Mouse (Mus musculus) hindbrain, embryonic 16.5 days (tissue): ENCODE measurements around the gene Trem2. TPM values are rescaled to one million over a fixed set of nuclear protein-coding genes. Genes with fewer than 3 reads are reported as not detected.
"Not testable (repeated sequence)": the region's sequence is repeated elsewhere in the genome, so short reads cannot be mapped to it uniquely, and the experiment has no call there.

ENCODE experiments used
- ATAC-seq: fragments of 200-750 bp; cut with Nextera tagmentation; 2 replicates; pipeline ENCODE4 v1.8.0; 2017; ENCODE audit warnings: moderate TSS enrichment, moderate library complexity
- H3K27ac ChIP-seq: fragments of 300-500 bp; sonication (generic); 2 replicates; pipeline ENCODE4 v1.5.1; 2014; ENCODE audit warnings: low read depth, mild to moderate bottlenecking, control low read depth, low read length, moderate library complexity
- H3K27me3 ChIP-seq: fragments of 300-500 bp; sonication (generic); replicated peaks from 2 replicates; pipeline ENCODE4 v1.6.1; 2014; ENCODE audit warnings: low read length; ENCODE audit not compliant: control insufficient read depth, insufficient read depth
- H3K36me3 ChIP-seq: fragments of 300-500 bp; sonication (generic); 2 replicates; pipeline ENCODE4 v1.6.1; 2014; ENCODE audit warnings: mild to moderate bottlenecking, low read length, moderate library complexity, mixed read lengths; ENCODE audit not compliant: control insufficient read depth, insufficient read depth
- H3K4me1 ChIP-seq: fragments of 300-500 bp; sonication (generic); 2 replicates; pipeline ENCODE4 v1.6.1; 2014; ENCODE audit warnings: low read depth, low read length; ENCODE audit not compliant: control insufficient read depth, insufficient read depth
- H3K4me2 ChIP-seq: fragments of 300-500 bp; sonication (generic); 2 replicates; pipeline ENCODE4 v1.6.1; 2014; ENCODE audit warnings: mild to moderate bottlenecking, low read length, control low read depth, moderate library complexity
- H3K4me3 ChIP-seq: fragments of 300-500 bp; sonication (generic); 2 replicates; pipeline ENCODE4 v1.5.1; 2014; ENCODE audit warnings: mild to moderate bottlenecking, low read length, control low read depth, moderate library complexity
- H3K9ac ChIP-seq: fragments of 300-500 bp; sonication (generic); 2 replicates; pipeline ENCODE4 v1.6.1; 2014; ENCODE audit warnings: low read depth, mild to moderate bottlenecking, control low read depth, low read length, moderate library complexity
- H3K9me3 ChIP-seq: fragments of 300-500 bp; sonication (generic); 2 replicates; pipeline ENCODE4 v1.6.1; 2014; ENCODE audit warnings: mild to moderate bottlenecking, low read length, moderate library complexity; ENCODE audit not compliant: control insufficient read depth
- WGBS: fragments of 180-500 bp; shearing (Covaris S2); extraction: QIAGEN DNeasy Blood & Tissue Kit; methylation state at CpG from one replicate; pipeline ENCODE4 v1.1.7; 2014; 5-methylcytosine and 5-hydroxymethylcytosine counted together
- polyA plus RNA-seq: library from polyadenylated mRNA; unstranded; fragments of >200 nt; fragmentation: Nextera tagmentation; extraction: Ambion mirVana; gene quantifications from 2 replicates; pipeline ENCODE4 v1.2.1, GENCODE M21; 2015

Gene Trem2
- 4.5 and 6.7 TPM in 2 replicates for polyA plus RNA-seq

DNA sequence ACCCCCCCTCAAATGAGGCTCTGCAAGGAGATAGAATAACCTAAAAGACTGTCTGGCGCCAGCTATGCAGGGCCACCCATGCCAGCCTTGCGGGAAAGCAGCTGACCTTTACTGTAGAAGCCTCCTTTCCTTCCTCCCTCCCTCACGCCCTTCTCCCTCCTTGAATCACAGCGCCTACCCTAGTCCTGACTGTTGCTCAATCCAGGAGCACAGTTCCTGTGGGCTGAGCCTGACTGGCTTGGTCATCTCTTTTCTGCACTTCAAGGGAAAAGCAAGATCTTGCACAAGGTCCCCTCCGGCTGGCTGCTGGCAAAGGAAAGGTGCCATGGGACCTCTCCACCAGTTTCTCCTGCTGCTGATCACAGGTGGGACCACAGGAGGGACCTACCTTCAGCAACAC lies at the start of gene Trem2:
Gene Trem2 (plus strand): TSS at position 171 of the 400 bp plus-strand sequence.
- Histone ChIP-seq H3K36me3 (no peaks in the 10 kb centered on the region), H3K9me3 (no peaks in the 10 kb centered on the region), H3K9ac (no peak within 1 kb of the TSS), H3K4me3 (no peak within 1 kb of the TSS), H3K27ac (no peak within 1 kb of the TSS), H3K4me1 (no peaks in the 10 kb centered on the region), H3K27me3 (no peaks in the 10 kb centered on the region), H3K4me2 (no peak within 1 kb of the TSS)
- 79% methylated on average over 5 of the region's 5 CpGs for whole genome bisulfite sequencing
- no peak for ATAC-seq

DNA sequence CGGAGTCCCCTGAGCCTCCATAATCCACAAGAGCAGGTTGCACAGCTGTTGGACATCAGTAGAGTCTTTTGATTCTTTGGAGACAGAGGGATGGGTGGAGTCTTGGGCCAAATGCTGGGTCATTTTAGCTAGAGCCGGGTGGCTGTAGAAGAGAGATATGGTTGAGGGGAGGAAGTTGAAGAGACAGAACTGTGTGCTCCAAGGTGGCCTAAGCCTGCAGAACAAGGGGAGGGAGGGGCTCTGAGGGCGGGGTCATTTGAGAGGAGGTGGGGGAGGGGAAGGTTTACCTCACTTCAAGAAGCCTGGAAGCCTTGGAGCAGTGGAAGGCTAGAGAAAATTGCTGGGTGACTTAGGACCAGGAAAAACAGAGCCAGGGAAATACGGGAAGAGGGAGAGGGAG lies 47.0 kb upstream of the Trem2 start, which contains the start of gene Treml2:
Gene Treml2 (plus strand): TSS at position 296 of the 400 bp plus-strand sequence.
- Histone ChIP-seq H3K36me3 (no peaks in the 10 kb centered on the region), H3K9ac (no peak within 1 kb of the TSS), H3K4me1 (no peaks in the 10 kb centered on the region), H3K27ac (no peak within 1 kb of the TSS), H3K4me2 (no peak within 1 kb of the TSS), H3K27me3 (no peaks in the 10 kb centered on the region), H3K4me3 (no peak within 1 kb of the TSS), H3K9me3 (no peaks in the 10 kb centered on the region)
- no peak for ATAC-seq
- WGBS = 33% methylated on average over 4 of the region's 4 CpGs

DNA sequence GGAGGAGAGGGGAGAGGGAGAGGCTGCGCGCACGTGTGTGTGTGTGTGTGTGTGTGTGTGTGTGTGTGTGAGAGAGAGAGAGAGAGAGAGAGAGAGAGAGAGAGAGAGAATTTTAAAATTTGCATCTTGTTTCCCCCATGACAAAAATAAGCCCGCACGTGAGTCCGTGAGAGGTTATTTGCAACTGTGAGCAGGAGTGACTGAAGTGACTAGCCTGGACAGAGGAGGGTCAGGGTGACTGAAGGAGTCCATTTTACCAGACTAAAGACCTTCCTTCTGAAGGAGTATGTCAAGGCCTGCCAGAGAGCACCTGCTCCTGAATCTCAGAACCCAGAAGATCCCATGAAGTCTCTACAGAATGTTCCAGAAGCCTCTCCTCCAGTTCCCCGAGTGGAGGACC lies 46.4 kb upstream of the Trem2 start:
- Histone ChIP-seq H3K9me3 (no peaks in the 10 kb centered on the region), H3K27ac (no peak overlapping the region), H3K4me3 (no peak overlapping the region), H3K9ac (no peak overlapping the region), H3K4me1 (no peaks in the 10 kb centered on the region), H3K27me3 (no peaks in the 10 kb centered on the region), H3K36me3 (no peaks in the 10 kb centered on the region), H3K4me2 (no peak overlapping the region)
- WGBS = 61% methylated on average over 7 of the region's 7 CpGs
- ATAC-seq = no peak

DNA sequence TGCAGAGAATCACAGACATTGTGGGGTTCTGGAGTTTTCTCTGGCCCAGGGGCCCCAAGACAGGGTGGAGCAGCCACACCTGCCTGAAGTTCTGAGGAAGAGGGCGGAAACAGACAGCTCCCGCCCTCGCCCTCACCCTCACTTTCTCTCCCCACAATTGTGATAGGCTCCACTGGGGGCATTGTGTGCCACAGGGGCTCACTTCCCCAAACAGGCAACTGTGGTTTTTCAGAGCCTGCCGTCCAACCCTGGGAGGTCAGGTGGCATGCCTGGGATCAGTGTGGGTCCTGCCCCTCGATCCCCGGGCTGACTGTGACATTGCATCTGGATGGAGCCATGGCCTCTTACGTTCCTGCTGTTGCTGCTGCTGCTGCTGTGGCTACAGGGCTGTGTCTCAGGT lies 46.0 kb upstream of the Trem2 start:
- Histone ChIP-seq H3K9ac (no peak overlapping the region), H3K27me3 (no peaks in the 10 kb centered on the region), H3K27ac (no peak overlapping the region), H3K4me1 (no peaks in the 10 kb centered on the region), H3K9me3 (no peaks in the 10 kb centered on the region), H3K36me3 (no peaks in the 10 kb centered on the region), H3K4me3 (no peak overlapping the region), H3K4me2 (no peak overlapping the region)
- no peak for ATAC-seq
- WGBS = 77% methylated on average over 7 of the region's 7 CpGs

DNA sequence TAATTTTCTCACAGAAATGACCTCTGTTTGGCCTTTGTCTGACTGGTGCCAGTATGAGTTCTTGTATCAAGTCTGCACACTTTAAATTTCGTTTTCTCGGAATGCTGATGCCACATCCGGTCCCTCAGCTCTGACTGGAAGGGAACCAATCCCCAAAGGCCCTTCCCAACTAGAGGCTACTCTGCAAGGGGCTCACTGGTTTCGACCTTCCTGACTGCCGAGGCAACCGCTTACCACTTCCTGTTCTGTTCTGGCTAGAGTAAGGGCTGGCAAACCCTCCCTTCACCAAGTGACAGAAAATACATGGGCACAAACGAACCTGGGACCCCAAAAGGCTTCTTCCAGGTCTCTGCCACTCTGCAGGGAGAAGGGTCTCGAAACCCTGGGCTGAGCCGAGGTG lies 45.3 kb upstream of the Trem2 start:
- no peaks in the 10 kb centered on the region for H3K27me3 ChIP-seq
- H3K4me3 ChIP-seq = no peak overlapping the region
- H3K9ac ChIP-seq = no peak overlapping the region
- no peaks in the 10 kb centered on the region for H3K36me3 ChIP-seq
- H3K27ac ChIP-seq = no peak overlapping the region
- ATAC-seq = no peak
- no peak overlapping the region for H3K4me2 ChIP-seq
- 82% methylated on average over 9 of the region's 9 CpGs for WGBS
- H3K9me3 ChIP-seq = no peaks in the 10 kb centered on the region
- H3K4me1 ChIP-seq = no peaks in the 10 kb centered on the region

DNA sequence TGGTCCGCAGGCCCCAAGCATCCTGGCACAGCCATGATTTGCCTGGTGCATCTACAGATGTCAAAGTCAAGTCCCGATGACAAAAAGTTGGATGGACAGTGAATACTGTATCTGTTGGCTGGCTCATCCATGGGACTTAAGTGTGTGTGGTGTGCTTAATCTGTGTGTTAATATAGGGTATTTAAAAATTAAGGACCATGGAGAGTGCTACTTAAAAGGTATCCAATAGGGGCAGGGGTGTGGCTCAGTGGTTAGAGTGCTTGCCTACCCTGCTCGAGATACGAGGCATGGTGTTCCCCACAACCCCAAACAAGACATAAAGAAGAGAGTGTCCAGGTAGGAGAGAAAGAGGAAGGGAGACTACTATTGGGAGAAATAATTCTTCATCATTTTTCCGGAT lies 44.4 kb upstream of the Trem2 start:
- H3K4me1 ChIP-seq = no peaks in the 10 kb centered on the region
- H3K9me3 ChIP-seq = no peaks in the 10 kb centered on the region
- H3K9ac ChIP-seq = no peak overlapping the region
- ATAC-seq = no peak
- no peak overlapping the region for H3K4me3 ChIP-seq
- WGBS = 89% methylated on average over 5 of the region's 5 CpGs
- H3K36me3 ChIP-seq = no peaks in the 10 kb centered on the region
- H3K27ac ChIP-seq = no peak overlapping the region
- no peaks in the 10 kb centered on the region for H3K27me3 ChIP-seq
- H3K4me2 ChIP-seq = no peak overlapping the region

DNA sequence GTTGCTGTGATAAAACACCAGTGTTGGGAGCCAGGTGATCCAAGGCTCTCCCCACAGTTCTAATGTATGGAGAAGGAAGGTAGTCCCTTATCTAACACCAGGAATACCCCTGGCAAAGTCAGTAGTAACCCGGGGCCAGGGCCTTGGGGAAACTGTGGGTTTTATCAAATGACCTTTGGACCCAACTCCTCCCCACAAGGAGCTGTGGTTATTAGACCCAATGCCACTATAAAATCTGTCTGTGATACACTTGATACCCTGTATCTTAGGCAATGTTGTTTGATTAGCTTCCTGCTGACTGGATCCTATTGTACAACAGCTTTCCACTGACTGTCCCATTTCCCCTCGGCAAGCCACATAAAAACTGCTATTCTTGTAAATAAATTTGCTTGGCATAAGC lies 34.1 kb upstream of the Trem2 start:
- Histone ChIP-seq H3K36me3 (no peaks in the 10 kb centered on the region), H3K9me3 (no peaks in the 10 kb centered on the region), H3K27me3 (no peaks in the 10 kb centered on the region), H3K4me2 (no peak overlapping the region), H3K9ac (no peak overlapping the region), H3K27ac (no peak overlapping the region), H3K4me1 (no peaks in the 10 kb centered on the region), H3K4me3 (no peak overlapping the region)
- ATAC-seq = no peak
- 77% methylated on average over 2 of the region's 2 CpGs for WGBS

DNA sequence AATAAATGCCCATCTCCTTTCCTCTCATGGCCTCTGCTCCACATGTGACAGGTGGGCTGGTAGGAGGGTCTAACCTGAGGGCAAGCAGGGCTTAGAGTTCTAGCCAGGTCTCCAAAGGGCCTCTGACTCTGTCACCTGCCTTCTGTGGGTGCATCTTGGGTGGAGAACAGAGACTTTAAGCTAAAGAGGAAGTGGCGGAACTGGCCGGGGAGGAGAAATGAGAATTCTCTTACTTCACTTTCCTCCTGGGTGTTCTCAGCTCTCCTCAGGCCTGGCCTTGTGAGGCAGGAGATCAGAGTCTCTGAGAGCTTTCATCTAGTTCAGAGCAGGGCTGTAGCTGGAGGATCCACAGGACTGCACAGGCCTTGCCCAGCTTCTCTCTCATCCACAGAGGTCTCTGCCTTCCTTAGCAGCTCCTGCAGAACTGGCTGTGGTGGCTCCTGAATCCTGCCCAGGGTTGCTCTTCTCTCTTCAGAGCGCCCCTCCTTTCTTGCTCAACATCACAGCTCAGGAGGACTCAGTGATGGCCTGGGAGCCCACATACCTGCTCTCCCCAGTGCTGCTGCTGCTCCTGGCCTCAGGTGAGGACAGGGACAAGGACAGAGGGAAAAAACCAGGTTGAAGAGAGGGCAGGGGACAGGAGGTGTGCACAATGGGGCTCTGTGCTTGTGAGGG lies 30.2 kb upstream of the Trem2 start, which contains the start of gene B430306N03Rik:
Gene B430306N03Rik (plus strand): TSS at position 237 of the 675 bp plus-strand sequence.
- H3K4me3 ChIP-seq, H3K27ac ChIP-seq, H3K4me2 ChIP-seq, H3K36me3 ChIP-seq, H3K27me3 ChIP-seq, H3K4me1 ChIP-seq, H3K9ac ChIP-seq, H3K9me3 ChIP-seq, ATAC-seq: not testable (repeated sequence)
- 77% methylated on average over 3 of the region's 3 CpGs for WGBS

DNA sequence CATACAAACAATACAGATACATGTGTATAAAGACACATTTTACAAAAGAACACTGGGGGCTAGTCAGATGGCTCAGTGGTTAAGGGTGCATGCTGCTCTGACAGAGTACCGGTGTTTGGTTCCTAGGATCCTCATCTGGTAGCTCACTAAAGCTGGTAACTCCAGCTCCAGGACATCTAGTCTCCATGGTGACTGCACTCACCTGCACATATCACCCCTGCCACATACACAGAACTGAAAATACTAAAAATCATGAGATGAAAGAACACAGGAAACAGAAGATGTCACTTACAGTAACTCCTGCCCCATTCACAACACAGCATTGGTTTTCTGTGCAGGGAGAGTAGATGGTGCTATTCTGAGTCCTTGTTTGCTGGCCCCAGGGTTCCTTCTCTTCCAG lies 27.5 kb upstream of the Trem2 start:
- no peak overlapping the region for H3K9ac ChIP-seq
- H3K9me3 ChIP-seq = no peaks in the 10 kb centered on the region
- H3K27ac ChIP-seq = no peak overlapping the region
- no peak overlapping the region for H3K4me2 ChIP-seq
- no peaks in the 10 kb centered on the region for H3K4me1 ChIP-seq
- H3K36me3 ChIP-seq = no peaks in the 10 kb centered on the region
- H3K4me3 ChIP-seq = no peak overlapping the region
- H3K27me3 ChIP-seq = no peaks in the 10 kb centered on the region
- no peak for ATAC-seq
- 94% methylated on average over 1 of the region's 1 CpGs for WGBS
